Mouse (Mus musculus) hindbrain, embryonic 10.5 days (tissue): ENCODE measurements at regions not wholly inside any gene's neighbourhood (a gene's known extent, or its start where the extent isn't known, plus 50 kb on each side); places are given as distances from the start of the nearest gene placed in this dataset.

Experiments used
- DNase-seq: peaks from one replicate; pipeline ENCODE4 v3.0.0-alpha.2; 2017; ENCODE audit warnings: low spot score
- H3K27ac ChIP-seq: fragments of 300-500 bp; sonication (generic); 2 replicates; pipeline ENCODE4 v1.5.1; 2016; ENCODE audit warnings: mild to moderate bottlenecking, moderate library complexity
- H3K27me3 ChIP-seq: fragments of 300-500 bp; sonication (generic); 2 replicates; pipeline ENCODE4 v1.6.1; 2016; ENCODE audit warnings: mild to moderate bottlenecking; ENCODE audit not compliant: poor library complexity, insufficient read depth, severe bottlenecking
- H3K36me3 ChIP-seq: fragments of 300-500 bp; sonication (generic); 2 replicates; pipeline ENCODE4 v1.6.1; 2016; ENCODE audit warnings: mild to moderate bottlenecking, moderate library complexity
- H3K4me1 ChIP-seq: fragments of 300-500 bp; sonication (generic); replicated peaks from 2 replicates; pipeline ENCODE4 v1.6.1; 2016; ENCODE audit warnings: mild to moderate bottlenecking
- H3K4me3 ChIP-seq: fragments of 300-500 bp; sonication (generic); 2 replicates; pipeline ENCODE4 v1.5.1; 2016; ENCODE audit warnings: mild to moderate bottlenecking, moderate library complexity
- H3K9me3 ChIP-seq: fragments of 300-500 bp; sonication (generic); 2 replicates; pipeline ENCODE4 v1.6.1; 2016; ENCODE audit warnings: mild to moderate bottlenecking, moderate library complexity
- WGBS: fragments of 180-500 bp; shearing (Covaris S2); methylation state at CpG from one replicate; pipeline ENCODE4 v1.1.7; 2016; 5-methylcytosine and 5-hydroxymethylcytosine counted together

DNA sequence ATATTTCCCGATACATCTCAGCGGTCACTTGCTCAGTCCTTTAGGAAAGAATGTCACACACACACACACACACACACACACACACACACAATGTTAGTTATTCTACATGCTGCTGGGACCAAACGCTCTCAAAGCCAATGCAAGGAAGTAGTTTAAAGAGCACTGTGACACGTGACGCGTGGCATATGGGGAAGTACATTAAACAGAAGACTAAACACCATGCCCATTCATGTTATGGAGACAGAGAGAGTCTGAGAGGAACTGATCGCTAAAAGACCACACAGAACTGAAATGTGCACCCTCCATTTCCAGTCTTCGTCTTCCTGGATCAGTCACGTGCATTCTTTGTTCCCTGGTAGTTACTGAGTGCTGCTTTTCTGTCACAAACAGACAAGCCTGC is 53.6 kb upstream of the Cited2 start:
- Histone ChIP-seq H3K27ac (no peak overlapping the region), H3K9me3 (no peaks in the 10 kb centered on the region), H3K4me3 (no peak overlapping the region), H3K36me3 (no peaks in the 10 kb centered on the region), H3K27me3 (no peaks in the 10 kb centered on the region), H3K4me1 (no peaks in the 10 kb centered on the region)
- DNase-seq: no peak
- 92% methylated on average over 9 of the region's 9 CpGs for WGBS
